Mouse (Mus musculus): ENCODE results near the gene Hic2. TPM values are rescaled to one million over a fixed set of nuclear protein-coding genes. Genes with fewer than 3 reads are reported as not detected.
A peak's percentile ranks its signal among the peaks of the same experiment; 100 is the strongest.

Hic2 gene
- 11.1 and 11.6 TPM in 2 replicates for polyA plus RNA-seq (2015; fragmentation: Nextera tagmentation; extraction: Ambion mirVana)

GRCm38 (mm10) chr16:17232794-17233701 is at the start of gene Hic2:
Gene Hic2, plus strand, starts transcription at chr16:17233572.
- Histone ChIP-seq H3K9ac (peak within 1 kb of the TSS; percentile 98), H3K9me3 (no peaks in the 10 kb centered on the region), H3K4me3 (peak within 1 kb of the TSS; percentile 93), H3K27ac (peak within 1 kb of the TSS; percentile 98), H3K27me3 (replicated peaks) (no peaks in the 10 kb centered on the region), H3K36me3 (replicated peaks) (no peaks in the 10 kb centered on the region), H3K4me2 (peak within 1 kb of the TSS; percentile 83), H3K4me1 (peaks cover 40% of the 10 kb centered on the region)
- ATAC-seq (replicated peaks), result peak; percentile 95
- 2% methylated on average over 46 of the region's 59 CpGs for WGBS

DNA sequence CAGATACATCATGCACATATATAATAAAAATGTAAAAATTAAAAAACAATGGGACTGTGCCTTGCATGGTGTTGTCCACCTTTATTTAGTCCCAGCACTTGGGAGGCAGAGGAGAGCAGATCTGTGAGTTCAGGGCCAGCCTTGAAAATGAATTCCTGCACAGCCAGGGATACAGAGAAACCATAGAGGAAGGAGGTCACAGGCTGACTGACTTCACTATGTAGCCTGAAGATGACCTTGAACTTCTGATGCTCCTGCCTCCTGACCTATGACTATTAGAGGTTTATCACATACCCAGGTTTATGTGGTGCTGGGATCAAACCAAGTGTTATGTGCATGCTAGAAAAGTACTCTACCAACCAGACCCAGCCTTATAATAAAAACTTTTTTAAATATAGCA is 47.9 kb upstream of the Hic2 start:
- H3K27ac ChIP-seq, result no peak overlapping the region
- H3K4me3 ChIP-seq, result no peak overlapping the region
- no peaks in the 10 kb centered on the region for H3K9me3 ChIP-seq
- H3K27me3 ChIP-seq (replicated peaks), result no peaks in the 10 kb centered on the region
- H3K4me2 ChIP-seq, result no peak overlapping the region
- no peak for ATAC-seq (replicated peaks)
- no peaks in the 10 kb centered on the region for H3K4me1 ChIP-seq
- no peak overlapping the region for H3K9ac ChIP-seq
- H3K36me3 ChIP-seq (replicated peaks), result no peaks in the 10 kb centered on the region

GRCm38 (mm10) chr16:17193823-17194222 is 39.5 kb upstream of the Hic2 start:
- H3K4me2 ChIP-seq, result no peak overlapping the region
- H3K4me1 ChIP-seq, result no peaks in the 10 kb centered on the region
- no peak overlapping the region for H3K9ac ChIP-seq
- no peaks in the 10 kb centered on the region for H3K9me3 ChIP-seq
- 95% methylated on average over 4 of the region's 4 CpGs for WGBS
- H3K27ac ChIP-seq, result no peak overlapping the region
- no peaks in the 10 kb centered on the region for H3K27me3 ChIP-seq (replicated peaks)
- ATAC-seq (replicated peaks), result no peak
- H3K36me3 ChIP-seq (replicated peaks), result no peaks in the 10 kb centered on the region; the same call in 1 of the 2 replicates
- H3K4me3 ChIP-seq, result no peak overlapping the region

GRCm38 (mm10) chr16:17200121-17200952 is 33.0 kb upstream of the Hic2 start:
- no peaks in the 10 kb centered on the region for H3K36me3 ChIP-seq (replicated peaks)
- H3K27me3 ChIP-seq (replicated peaks), result no peaks in the 10 kb centered on the region
- H3K9ac ChIP-seq, result peak overlapping the region; percentile 91
- peak overlapping the region; percentile 75 for H3K4me2 ChIP-seq
- H3K9me3 ChIP-seq, result no peaks in the 10 kb centered on the region
- H3K27ac ChIP-seq, result peak overlapping the region; percentile 71; the same call in 1 of the 2 replicates
- H3K4me1 ChIP-seq, result peaks cover 16% of the 10 kb centered on the region
- ATAC-seq (replicated peaks), result peak; percentile 5; the same call in 1 of the 2 replicates
- 11% methylated on average over 24 of the region's 24 CpGs for WGBS
- peak overlapping the region; percentile 85 for H3K4me3 ChIP-seq

DNA sequence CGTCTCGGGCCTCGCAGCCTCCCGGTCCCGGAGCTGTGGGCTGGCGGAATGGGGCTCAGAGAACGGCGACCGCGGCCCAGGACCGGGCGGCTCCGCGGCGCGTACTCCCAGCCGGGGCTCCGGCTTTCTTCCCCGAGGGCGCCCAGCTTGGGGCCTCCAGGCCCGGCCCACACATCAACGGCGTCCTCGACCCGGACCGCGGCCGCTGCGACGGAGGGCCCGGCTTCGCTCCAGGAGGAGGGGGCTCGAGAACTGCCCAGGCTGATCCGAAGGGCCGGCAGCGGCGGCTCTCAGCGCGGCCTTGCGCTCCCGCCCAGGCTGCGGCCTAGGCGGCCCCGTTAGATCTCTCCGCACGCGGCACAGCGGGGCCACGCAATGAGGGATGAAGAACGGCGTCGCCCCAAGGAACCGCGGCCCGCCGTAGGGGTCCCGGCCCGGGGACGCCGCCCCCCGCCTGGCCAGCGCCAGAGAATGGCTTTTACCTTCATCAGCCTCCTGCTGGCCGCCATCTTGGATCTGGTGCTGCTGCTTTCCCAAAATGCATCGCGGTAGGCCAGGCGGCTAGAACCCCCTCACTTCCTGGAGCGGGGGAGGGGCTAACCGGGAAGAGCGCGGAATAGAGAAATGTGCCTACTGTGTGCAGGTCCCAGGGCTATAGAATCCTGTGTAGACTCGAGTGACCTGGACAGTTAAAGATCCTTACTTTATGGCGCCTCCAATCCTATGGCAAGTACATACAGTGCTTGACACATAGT is 32.2 kb upstream of the Hic2 start:
- peak; percentile 90 for ATAC-seq (replicated peaks)
- Histone ChIP-seq H3K9me3 (no peaks in the 10 kb centered on the region), H3K4me3 (peak overlapping the region; percentile 85), H3K9ac (peak overlapping the region; percentile 91), H3K4me1 (peaks cover 16% of the 10 kb centered on the region), H3K27ac (peak overlapping the region; percentile 71), H3K27me3 (replicated peaks) (no peaks in the 10 kb centered on the region; the same call in 1 of the 2 replicates), H3K4me2 (peak overlapping the region; percentile 75), H3K36me3 (replicated peaks) (no peaks in the 10 kb centered on the region)
- WGBS, result under 1% methylated on average over 64 of the region's 72 CpGs

- Histone ChIP-seq H3K9me3 (no peaks in the 10 kb centered on the region), H3K27me3 (replicated peaks) (peaks cover 3% of the 10 kb centered on the region; the same call in 1 of the 2 replicates), H3K4me3 (no peak overlapping the region), H3K36me3 (replicated peaks) (no peaks in the 10 kb centered on the region), H3K27ac (no peak overlapping the region), H3K4me1 (peaks cover 16% of the 10 kb centered on the region), H3K9ac (no peak overlapping the region), H3K4me2 (no peak overlapping the region)
- ATAC-seq (replicated peaks), result peak; percentile 61; the same call in 1 of the 2 replicates
- WGBS, result 59% methylated on average over 2 of the region's 2 CpGs
These were observed 31.4 kb upstream of the Hic2 start for GRCm38 (mm10) chr16:17201977-17202376.

GRCm38 (mm10) chr16:17202549-17202948 is 30.8 kb upstream of the Hic2 start, which contains the start of gene Ube2l3:
Gene Ube2l3, minus strand, starts transcription at chr16:17202649.
- no peak for ATAC-seq (replicated peaks)

GRCm38 (mm10) chr16:17204990-17205389 is 28.4 kb upstream of the Hic2 start:
- ATAC-seq (replicated peaks), result no peak
- WGBS, result 2% methylated on average over 6 of the region's 6 CpGs

More at GRCm38 (mm10) chr16:17202549-17202948, 30.8 kb upstream of the Hic2 start, which contains the start of gene Ube2l3:
- no peaks in the 10 kb centered on the region for H3K36me3 ChIP-seq (replicated peaks)
- peak within 1 kb of the TSS; percentile 75 for H3K4me2 ChIP-seq
- H3K27ac ChIP-seq, result no peak within 1 kb of the TSS; the same call in 1 of the 2 replicates
- WGBS, result 89% methylated on average over 1 of the region's 1 CpGs
- H3K4me1 ChIP-seq, result peaks cover 16% of the 10 kb centered on the region
- no peaks in the 10 kb centered on the region for H3K9me3 ChIP-seq
- H3K4me3 ChIP-seq, result peak within 1 kb of the TSS; percentile 85
- H3K9ac ChIP-seq, result peak within 1 kb of the TSS; percentile 91; the same call in 1 of the 2 replicates
- H3K27me3 ChIP-seq (replicated peaks), result peaks cover 3% of the 10 kb centered on the region; the same call in 1 of the 2 replicates

DNA sequence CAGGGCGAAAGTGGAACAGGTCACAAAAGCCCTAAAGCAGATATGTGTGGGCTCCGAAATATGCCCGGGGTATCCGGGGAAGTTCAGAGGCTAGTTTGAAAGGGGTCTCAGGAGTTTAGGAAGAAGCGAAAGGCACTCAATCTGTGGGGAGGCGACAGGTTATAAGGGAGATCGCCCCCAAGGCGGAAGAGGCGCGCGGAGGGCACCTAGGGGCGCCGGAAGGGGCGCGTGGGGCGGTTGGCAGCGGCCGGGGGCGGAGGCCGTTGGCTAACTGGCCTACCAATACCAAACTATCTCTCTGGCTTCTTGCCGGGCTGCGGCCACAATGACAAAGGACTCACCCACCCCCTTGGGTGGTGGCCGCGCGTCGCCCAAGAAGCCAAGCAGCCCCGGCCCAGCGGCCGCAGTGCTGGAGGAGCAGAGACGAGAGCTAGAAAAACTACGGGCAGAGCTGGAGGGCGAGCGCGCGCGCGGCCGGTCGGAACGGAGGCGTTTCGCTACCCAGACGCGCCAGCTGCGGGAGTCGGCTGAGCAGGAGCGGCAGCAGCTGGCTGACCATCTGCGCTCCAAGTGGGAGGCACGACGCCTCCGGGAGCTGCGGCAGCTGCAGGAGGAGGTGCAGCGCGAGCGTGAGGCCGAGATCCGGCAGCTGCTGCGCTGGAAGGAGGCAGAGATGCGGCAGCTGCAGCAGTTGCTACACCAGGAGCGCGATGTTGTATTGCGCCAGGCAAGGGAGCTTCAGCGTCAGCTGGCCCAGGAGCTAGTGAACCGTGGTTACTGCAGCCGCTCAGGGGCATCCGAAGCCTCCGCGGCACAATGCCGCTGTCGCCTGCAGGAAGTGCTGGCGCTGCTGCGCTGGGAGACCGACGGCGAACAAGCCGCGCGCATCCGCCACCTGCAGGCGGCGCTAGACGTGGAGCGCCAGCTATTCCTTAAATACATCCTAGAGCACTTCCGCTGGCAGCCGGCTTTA is 24.7 kb upstream of the Hic2 start, which contains the start of gene Rimbp3:
Gene Rimbp3, plus strand, starts transcription at position 215 of the 973 bp plus-strand sequence.
- H3K4me2 ChIP-seq, result peak within 1 kb of the TSS; percentile 97
- H3K9ac ChIP-seq, result peak within 1 kb of the TSS; percentile 72
- H3K9me3 ChIP-seq, result no peaks in the 10 kb centered on the region
- H3K27me3 ChIP-seq (replicated peaks), result peaks cover 3% of the 10 kb centered on the region; the same call in 1 of the 2 replicates
- peaks cover 25% of the 10 kb centered on the region for H3K4me1 ChIP-seq
- H3K27ac ChIP-seq, result peak within 1 kb of the TSS; percentile 92
- peak; percentile 85 for ATAC-seq (replicated peaks)
- H3K36me3 ChIP-seq (replicated peaks), result no peaks in the 10 kb centered on the region
- under 1% methylated on average over 85 of the region's 85 CpGs for WGBS
- H3K4me3 ChIP-seq, result peak within 1 kb of the TSS; percentile 65

More at GRCm38 (mm10) chr16:17204990-17205389, 28.4 kb upstream of the Hic2 start:
- H3K9ac ChIP-seq, result no peak overlapping the region
- H3K9me3 ChIP-seq, result no peaks in the 10 kb centered on the region
- H3K27ac ChIP-seq, result no peak overlapping the region
- peaks cover 3% of the 10 kb centered on the region; the same call in 1 of the 2 replicates for H3K27me3 ChIP-seq (replicated peaks)
- H3K4me3 ChIP-seq, result no peak overlapping the region
- H3K4me2 ChIP-seq, result no peak overlapping the region
- H3K4me1 ChIP-seq, result peaks cover 20% of the 10 kb centered on the region
- H3K36me3 ChIP-seq (replicated peaks), result no peaks in the 10 kb centered on the region

DNA sequence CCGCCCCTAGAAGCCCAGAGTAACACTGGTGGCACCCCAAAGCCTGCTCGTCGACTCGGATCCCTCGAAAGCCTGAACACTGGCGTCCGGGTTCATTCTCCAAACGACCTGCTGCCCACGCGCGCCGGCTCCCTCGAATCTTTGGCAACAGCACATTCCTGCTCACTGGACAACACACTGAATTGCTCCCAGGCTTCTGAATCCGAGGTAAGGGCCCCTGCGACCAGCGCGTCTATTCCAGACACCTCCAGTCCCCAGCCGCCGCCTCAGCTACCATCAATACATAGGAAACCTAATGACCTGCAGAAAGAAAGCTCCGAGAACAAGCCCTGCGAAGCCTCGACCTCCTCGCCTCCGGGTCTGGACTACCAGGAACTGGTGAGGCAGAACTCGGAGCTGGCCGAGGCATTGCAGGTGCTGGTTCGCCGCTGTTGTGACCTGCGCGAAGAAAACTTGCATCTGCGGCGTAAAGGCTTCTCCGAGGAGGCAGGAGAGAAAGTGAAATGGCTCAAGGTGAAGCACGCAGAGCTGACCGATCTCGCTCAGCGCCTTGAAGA is 23.9 kb upstream of the Hic2 start:
- WGBS, result 1% methylated on average over 37 of the region's 37 CpGs
- no peaks in the 10 kb centered on the region for H3K36me3 ChIP-seq (replicated peaks)

More for the DNA sequence above, 23.9 kb upstream of the Hic2 start:
- ATAC-seq (replicated peaks), result peak; percentile 34
- H3K9me3 ChIP-seq, result no peaks in the 10 kb centered on the region
- peak overlapping the region; percentile 72 for H3K9ac ChIP-seq
- H3K4me1 ChIP-seq, result peaks cover 25% of the 10 kb centered on the region
- peak overlapping the region; percentile 97 for H3K4me2 ChIP-seq
- peak overlapping the region; percentile 65 for H3K4me3 ChIP-seq
- peak overlapping the region; percentile 92 for H3K27ac ChIP-seq
- H3K27me3 ChIP-seq (replicated peaks), result peaks cover 3% of the 10 kb centered on the region; the same call in 1 of the 2 replicates
